Mouse (Mus musculus): Measurements from ENCODE around the gene H2-Q7.
"Not testable (repeated sequence)": the region's sequence is repeated elsewhere in the genome, so short reads cannot be mapped to it uniquely, and the experiment has no call there.

GRCm38 (mm10) chr17:35430671-35431070, 8.3 kb upstream of the H2-Q7 start:
- not testable (repeated sequence) for TF ChIP-seq CTCF (IDR thresholded peaks at IDR 0.05; ENCODE audit: borderline replicate concordance, control insufficient read depth, extremely low read depth, insufficient read depth, low read length, poor library complexity); POLR2A (IDR thresholded peaks at IDR 0.05; ENCODE audit: control insufficient read depth, extremely low read depth, insufficient read depth, low read length, poor library complexity)

Measured in thymus, adult 2 months (tissue).